ENCODE assay signal across 8 mouse cellular contexts in the genomic region with DNA sequence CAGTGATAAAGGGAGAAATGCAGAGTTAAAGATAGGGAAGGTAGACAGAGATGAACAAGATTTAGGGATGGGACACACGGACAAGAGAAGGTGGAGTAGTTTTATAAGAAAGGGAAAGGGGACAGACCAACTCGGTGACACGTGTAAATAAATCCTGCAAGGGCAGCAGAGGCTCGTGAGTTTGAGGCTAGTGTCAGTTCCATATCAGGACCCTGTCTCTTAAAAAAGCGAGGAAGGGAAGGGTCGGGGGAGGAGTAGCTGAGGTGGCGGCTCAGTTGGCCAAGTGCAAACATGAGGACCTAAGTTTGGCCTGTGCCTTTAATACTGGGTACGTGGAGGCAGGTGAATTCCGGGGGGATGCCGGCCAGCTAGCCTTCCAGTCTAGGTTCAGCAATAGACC. TPM values are rescaled to one million over a fixed set of nuclear protein-coding genes. Genes with fewer than 3 reads are reported as not detected.
DNase-seq lines count a peak whose midpoint lies in the region; ATAC-seq and TF ChIP-seq lines count a peak whose summit lies in the region.

No protein-coding gene starts in this region.

- DNase-seq in kidney, adult 18-20 months = no peak
- DNase-seq in embryonic facial prominence, embryonic 14.5 days (ENCODE audit: low spot score) = no peak
- DNase-seq in intestine, embryonic 14.5 days (ENCODE audit: low spot score) = no peak
- DNase-seq in midbrain, postnatal 0 days (ENCODE audit: low spot score) = no peak
- DNase-seq in thymus, adult 18-20 months = no peak
- no peak for DNase-seq in layer of hippocampus, adult 8-10 months (ENCODE audit: low spot score in 2 of 2)
- DNase-seq in layer of hippocampus, adult 11-12 months (ENCODE audit: low spot score) = no peak

- 0 out of 2 replicates have a peak, but pooled peaks cover 5% of the 10 kb centered on the region for H3K4me1 ChIP-seq in kidney, embryonic 14.5 days (ENCODE audit: control insufficient read depth, insufficient read depth, low read length)
- H3K4me1 ChIP-seq in embryonic facial prominence, embryonic 14.5 days (ENCODE audit: control insufficient read depth, insufficient read depth, low read length) = peaks cover 9% of the 10 kb centered on the region
- 0 out of 2 replicates have a peak, but pooled peaks cover 3% of the 10 kb centered on the region for H3K4me1 ChIP-seq in intestine, embryonic 14.5 days (replicated peaks; ENCODE audit: control insufficient read depth, insufficient read depth, low read length)
- no peaks in the 10 kb centered on the region for H3K4me1 ChIP-seq in midbrain, postnatal 0 days (ENCODE audit: insufficient read depth, low read length)

- no peak for TF ChIP-seq CTCF in midbrain, postnatal 0 days (IDR thresholded peaks at IDR 0.05)

- H3K9ac ChIP-seq in kidney, embryonic 14.5 days (ENCODE audit: low read depth, low read length) = no peak overlapping the region
- H3K9ac ChIP-seq in embryonic facial prominence, embryonic 14.5 days (ENCODE audit: low read depth, low read length) = peak overlapping the region; percentile 52
- 0 out of 2 replicates have a peak overlapping the region, but pooled peaks have one; percentile 16 for H3K9ac ChIP-seq in intestine, embryonic 14.5 days (ENCODE audit: low read length)
- peak overlapping the region; percentile 24 for H3K9ac ChIP-seq in midbrain, postnatal 0 days (replicated peaks; ENCODE audit: low read length, poor library complexity, severe bottlenecking)

- peak overlapping the region; percentile 36 for H3K4me3 ChIP-seq in kidney, embryonic 14.5 days (ENCODE audit: low read length)
- H3K4me3 ChIP-seq in embryonic facial prominence, embryonic 14.5 days (ENCODE audit: low read depth, low read length) = peak overlapping the region; percentile 38
- peak overlapping the region; percentile 27 for H3K4me3 ChIP-seq in intestine, embryonic 14.5 days (ENCODE audit: low read depth, low read length)
- peak overlapping the region; percentile 40 for H3K4me3 ChIP-seq in midbrain, postnatal 0 days (ENCODE audit: low read depth, low read length)

- 25% methylated on average over 10 of the region's 10 CpGs for WGBS in kidney, embryonic 14.5 days
- WGBS in embryonic facial prominence, embryonic 14.5 days = 26% methylated on average over 10 of the region's 10 CpGs
- WGBS in intestine, embryonic 14.5 days = 26% methylated on average over 10 of the region's 10 CpGs
- 9% methylated on average over 10 of the region's 10 CpGs for WGBS in midbrain, postnatal 0 days

- H3K4me2 ChIP-seq in kidney, embryonic 14.5 days (replicated peaks; ENCODE audit: low read depth, low read length) = peak overlapping the region; percentile 56
- H3K4me2 ChIP-seq in embryonic facial prominence, embryonic 14.5 days (ENCODE audit: low read depth, low read length) = peak overlapping the region; percentile 70
- H3K4me2 ChIP-seq in intestine, embryonic 14.5 days (ENCODE audit: low read length) = peak overlapping the region; percentile 55
- peak overlapping the region; percentile 69 for H3K4me2 ChIP-seq in midbrain, postnatal 0 days (ENCODE audit: low read depth, low read length, poor library complexity, severe bottlenecking)

- H3K36me3 ChIP-seq in kidney, embryonic 14.5 days (ENCODE audit: control insufficient read depth, insufficient read depth, low read length) = no peaks in the 10 kb centered on the region
- H3K36me3 ChIP-seq in embryonic facial prominence, embryonic 14.5 days (ENCODE audit: control insufficient read depth, insufficient read depth, low read length) = no peaks in the 10 kb centered on the region
- H3K36me3 ChIP-seq in intestine, embryonic 14.5 days (ENCODE audit: control insufficient read depth, insufficient read depth, low read length) = no peaks in the 10 kb centered on the region
- H3K36me3 ChIP-seq in midbrain, postnatal 0 days (ENCODE audit: insufficient read depth, low read length) = no peaks in the 10 kb centered on the region

- no peak for ATAC-seq in kidney, embryonic 14.5 days (ENCODE audit: low FRiP score, low TSS enrichment)
- ATAC-seq in embryonic facial prominence, embryonic 14.5 days (ENCODE audit: low read depth) = no peak
- ATAC-seq in intestine, embryonic 14.5 days (replicated peaks; ENCODE audit: low FRiP score, low TSS enrichment, low read depth) = no peak
- no peak for ATAC-seq in midbrain, postnatal 0 days (ENCODE audit: low FRiP score)

- peaks cover 39% of the 10 kb centered on the region for H3K27me3 ChIP-seq in kidney, embryonic 14.5 days (ENCODE audit: control insufficient read depth, insufficient read depth, low read length)
- H3K27me3 ChIP-seq in embryonic facial prominence, embryonic 14.5 days (replicated peaks; ENCODE audit: control insufficient read depth, insufficient read depth, low read length) = peaks cover 4% of the 10 kb centered on the region
- peaks cover 52% of the 10 kb centered on the region for H3K27me3 ChIP-seq in intestine, embryonic 14.5 days (replicated peaks; ENCODE audit: control insufficient read depth, insufficient read depth, low read length)
- 0 out of 2 replicates have a peak, but pooled peaks cover 3% of the 10 kb centered on the region for H3K27me3 ChIP-seq in midbrain, postnatal 0 days (ENCODE audit: insufficient read depth, low read length)

- no peaks in the 10 kb centered on the region; the same call in 1 of the 2 replicates for H3K9me3 ChIP-seq in kidney, embryonic 14.5 days (ENCODE audit: control insufficient read depth, low read length)
- no peaks in the 10 kb centered on the region for H3K9me3 ChIP-seq in embryonic facial prominence, embryonic 14.5 days (ENCODE audit: control insufficient read depth, low read length)
- H3K9me3 ChIP-seq in intestine, embryonic 14.5 days (ENCODE audit: control insufficient read depth, low read length) = no peaks in the 10 kb centered on the region
- no peaks in the 10 kb centered on the region for H3K9me3 ChIP-seq in midbrain, postnatal 0 days (ENCODE audit: low read length)

- H3K27ac ChIP-seq in kidney, embryonic 14.5 days (ENCODE audit: low read depth, low read length) = no peak overlapping the region
- 0 out of 2 replicates have a peak overlapping the region, but pooled peaks have one; percentile 39 for H3K27ac ChIP-seq in embryonic facial prominence, embryonic 14.5 days (replicated peaks; ENCODE audit: low read depth, low read length)
- H3K27ac ChIP-seq in intestine, embryonic 14.5 days (ENCODE audit: low read depth) = no peak overlapping the region
- no peak overlapping the region for H3K27ac ChIP-seq in midbrain, postnatal 0 days (ENCODE audit: low read depth, low read length)

RNA-seq across cellular contexts. Expression of a gene that starts 11.2 kb away (rescaled TPM):
- 9.4 and 10.9 TPM in 2 replicates for polyA plus RNA-seq in kidney, embryonic 14.5 days (2014; fragmentation: Nextera tagmentation; extraction: Ambion mirVana)
- 64.0 and 67.4 TPM in 2 replicates for polyA plus RNA-seq in embryonic facial prominence, embryonic 14.5 days (2014; fragmentation: Nextera tagmentation; extraction: Ambion mirVana)
- polyA plus RNA-seq in intestine, embryonic 14.5 days (2014; fragmentation: Nextera tagmentation; extraction: Ambion mirVana) = 12.8 and 14.4 TPM in 2 replicates
- 40.1 and 62.5 TPM in 2 replicates for total RNA-seq in midbrain, postnatal 0 days (2014; rRNA removed)
- 41.7 and 53.7 TPM in 2 replicates for polyA plus RNA-seq in midbrain, postnatal 0 days (2015; fragmentation: Nextera tagmentation; extraction: Ambion mirVana)
- 100 to 1,000 TPM; 453 to 552 (median 494) TPM for total RNA-seq in layer of hippocampus, adult 8-10 months (2022)

RNA-seq across cellular contexts. Expression of a gene that starts 11.3 kb away (rescaled TPM):
- polyA plus RNA-seq in kidney, embryonic 14.5 days (2014; fragmentation: Nextera tagmentation; extraction: Ambion mirVana) = 5.9 and 6.0 TPM in 2 replicates
- 5.8 and 6.8 TPM in 2 replicates for polyA plus RNA-seq in embryonic facial prominence, embryonic 14.5 days (2014; fragmentation: Nextera tagmentation; extraction: Ambion mirVana)
- 5.2 and 5.4 TPM in 2 replicates for polyA plus RNA-seq in intestine, embryonic 14.5 days (2014; fragmentation: Nextera tagmentation; extraction: Ambion mirVana)
- 7.6 and 7.7 TPM in 2 replicates for total RNA-seq in midbrain, postnatal 0 days (2014; rRNA removed)
- 12.6 and 14.5 TPM in 2 replicates for polyA plus RNA-seq in midbrain, postnatal 0 days (2015; fragmentation: Nextera tagmentation; extraction: Ambion mirVana)
- total RNA-seq in layer of hippocampus, adult 8-10 months (2022) = 10 to 100 TPM in 1 of 4 experiments, 1 to 10 TPM in 3; 8.4 to 10.5 (median 8.9) TPM

RNA-seq across cellular contexts. Expression of a gene that starts 20.0 kb away (rescaled TPM):
- 49.2 and 54.2 TPM in 2 replicates for polyA plus RNA-seq in kidney, embryonic 14.5 days (2014; fragmentation: Nextera tagmentation; extraction: Ambion mirVana)
- 41.3 and 41.5 TPM in 2 replicates for polyA plus RNA-seq in embryonic facial prominence, embryonic 14.5 days (2014; fragmentation: Nextera tagmentation; extraction: Ambion mirVana)
- 57.8 and 60.8 TPM in 2 replicates for polyA plus RNA-seq in intestine, embryonic 14.5 days (2014; fragmentation: Nextera tagmentation; extraction: Ambion mirVana)
- total RNA-seq in midbrain, postnatal 0 days (2014; rRNA removed) = 27.5 and 28.2 TPM in 2 replicates
- 42.9 and 45.1 TPM in 2 replicates for polyA plus RNA-seq in midbrain, postnatal 0 days (2015; fragmentation: Nextera tagmentation; extraction: Ambion mirVana)
- total RNA-seq in layer of hippocampus, adult 8-10 months (2022) = 10 to 100 TPM; 21.6 to 27.7 (median 23.3) TPM

RNA-seq across cellular contexts. Expression of a gene that starts 29.2 kb away (rescaled TPM):
- polyA plus RNA-seq in kidney, embryonic 14.5 days (2014; fragmentation: Nextera tagmentation; extraction: Ambion mirVana) = 124 and 125 TPM in 2 replicates
- 109 and 111 TPM in 2 replicates for polyA plus RNA-seq in embryonic facial prominence, embryonic 14.5 days (2014; fragmentation: Nextera tagmentation; extraction: Ambion mirVana)
- 126 and 129 TPM in 2 replicates for polyA plus RNA-seq in intestine, embryonic 14.5 days (2014; fragmentation: Nextera tagmentation; extraction: Ambion mirVana)
- total RNA-seq in midbrain, postnatal 0 days (2014; rRNA removed) = 43.8 and 57.5 TPM in 2 replicates
- polyA plus RNA-seq in midbrain, postnatal 0 days (2015; fragmentation: Nextera tagmentation; extraction: Ambion mirVana) = 83.5 and 88.3 TPM in 2 replicates
- 10 to 100 TPM; 66.4 to 76.2 (median 70.5) TPM for total RNA-seq in layer of hippocampus, adult 8-10 months (2022)

RNA-seq across cellular contexts. Expression of a gene that starts 35.4 kb away (rescaled TPM):
- 758 and 944 TPM in 2 replicates for polyA plus RNA-seq in kidney, embryonic 14.5 days (2014; fragmentation: Nextera tagmentation; extraction: Ambion mirVana)
- polyA plus RNA-seq in embryonic facial prominence, embryonic 14.5 days (2014; fragmentation: Nextera tagmentation; extraction: Ambion mirVana) = 805 and 891 TPM in 2 replicates
- 721 and 823 TPM in 2 replicates for polyA plus RNA-seq in intestine, embryonic 14.5 days (2014; fragmentation: Nextera tagmentation; extraction: Ambion mirVana)
- 369 and 436 TPM in 2 replicates for total RNA-seq in midbrain, postnatal 0 days (2014; rRNA removed)
- 444 and 445 TPM in 2 replicates for polyA plus RNA-seq in midbrain, postnatal 0 days (2015; fragmentation: Nextera tagmentation; extraction: Ambion mirVana)
- 100 to 1,000 TPM; 399 to 630 (median 506) TPM for total RNA-seq in layer of hippocampus, adult 8-10 months (2022)
